Comparison of ENCODE assay signal across 8 mouse cellular contexts in genomic region chr4:3049972-3050846, GRCm38 (mm10).
DNase-seq lines count a peak whose midpoint lies in the region; ATAC-seq and TF ChIP-seq lines count a peak whose summit lies in the region.
"Had no signal": no experiment of that assay in that cellular context is flagged by ENCODE, and none has a peak within 500 bp of the region (broad histone marks: within the 10 kb centered on the region; RNA-seq: fewer than 3 reads in every experiment).

No protein-coding gene starts in this region.

- WGBS in lung, adult 2 months = 48% methylated on average over 2 of the region's 2 CpGs
- 50% methylated on average over 2 of the region's 2 CpGs for WGBS in forebrain, embryonic 13.5 days
- 51% methylated on average over 2 of the region's 2 CpGs for WGBS in hindbrain, embryonic 15.5 days
- WGBS in midbrain, embryonic 13.5 days = 53% methylated on average over 2 of the region's 2 CpGs

- H3K9me3 ChIP-seq in forebrain, embryonic 13.5 days (replicated peaks) = peaks cover 54% of the 10 kb centered on the region
- H3K9me3 ChIP-seq in hindbrain, embryonic 15.5 days = peaks cover 54% of the 10 kb centered on the region
- H3K9me3 ChIP-seq in midbrain, embryonic 13.5 days = peaks cover 54% of the 10 kb centered on the region

- no peaks in the 10 kb centered on the region for H3K36me3 ChIP-seq in forebrain, embryonic 13.5 days (ENCODE audit: poor library complexity, severe bottlenecking)
- no peaks in the 10 kb centered on the region for H3K36me3 ChIP-seq in hindbrain, embryonic 15.5 days
- H3K36me3 ChIP-seq in midbrain, embryonic 13.5 days = no peaks in the 10 kb centered on the region
- H3K36me3 ChIP-seq: heart, embryonic 13.5 days had no signal

- ATAC-seq in forebrain, embryonic 13.5 days = peak; percentile 44; the same call in 1 of the 2 replicates
- peak; percentile 77 for ATAC-seq in hindbrain, embryonic 15.5 days (ENCODE audit: low FRiP score, low read depth)
- ATAC-seq in midbrain, embryonic 13.5 days = peak; percentile 51
- ATAC-seq in CD4-positive, CD25-positive, alpha-beta regulatory T cell, adult 4 months = no peak

- no peak overlapping the region for H3K9ac ChIP-seq in forebrain, embryonic 13.5 days
- H3K9ac ChIP-seq in hindbrain, embryonic 15.5 days = no peak overlapping the region
- no peak overlapping the region for H3K9ac ChIP-seq in midbrain, embryonic 13.5 days (replicated peaks)
- H3K9ac ChIP-seq: heart, embryonic 13.5 days had no signal

- H3K4me3 ChIP-seq in lung, adult 2 months (replicated peaks; ENCODE audit: extremely low read depth, low read depth, low read length) = no peak overlapping the region
- no peak overlapping the region for H3K4me3 ChIP-seq in forebrain, embryonic 13.5 days
- no peak overlapping the region for H3K4me3 ChIP-seq in hindbrain, embryonic 15.5 days
- H3K4me3 ChIP-seq in midbrain, embryonic 13.5 days (replicated peaks) = no peak overlapping the region
- H3K4me3 ChIP-seq: heart, embryonic 13.5 days had no signal

- no peak for TF ChIP-seq POLR2A in lung, adult 2 months (IDR thresholded peaks at IDR 0.05; ENCODE audit: borderline replicate concordance, extremely low read depth, low read depth, low read length)

- DNase-seq in lung, adult 2 months = peak; percentile 2
- DNase-seq in lung, postnatal 14 days = no peak
- DNase-seq in retina, embryonic 14.5 days (ENCODE audit: low spot score) = no peak

- H3K4me1 ChIP-seq in lung, adult 2 months (ENCODE audit: control insufficient read depth, insufficient read depth, low read length) = no peaks in the 10 kb centered on the region
- no peaks in the 10 kb centered on the region for H3K4me1 ChIP-seq in forebrain, embryonic 13.5 days
- no peaks in the 10 kb centered on the region for H3K4me1 ChIP-seq in hindbrain, embryonic 15.5 days (replicated peaks)
- no peaks in the 10 kb centered on the region for H3K4me1 ChIP-seq in midbrain, embryonic 13.5 days (replicated peaks)
- H3K4me1 ChIP-seq: heart, embryonic 13.5 days had no signal

- H3K27ac ChIP-seq in forebrain, embryonic 13.5 days = no peak overlapping the region
- no peak overlapping the region for H3K27ac ChIP-seq in hindbrain, embryonic 15.5 days (replicated peaks)
- H3K27ac ChIP-seq in midbrain, embryonic 13.5 days = no peak overlapping the region
- H3K27ac ChIP-seq: heart, embryonic 13.5 days had no signal

- no peak overlapping the region for H3K4me2 ChIP-seq in forebrain, embryonic 13.5 days
- H3K4me2 ChIP-seq in hindbrain, embryonic 15.5 days = no peak overlapping the region
- H3K4me2 ChIP-seq in midbrain, embryonic 13.5 days (replicated peaks) = no peak overlapping the region
- H3K4me2 ChIP-seq: heart, embryonic 13.5 days had no signal

- no peaks in the 10 kb centered on the region for H3K27me3 ChIP-seq in forebrain, embryonic 13.5 days
- no peaks in the 10 kb centered on the region for H3K27me3 ChIP-seq in hindbrain, embryonic 15.5 days
- no peaks in the 10 kb centered on the region for H3K27me3 ChIP-seq in midbrain, embryonic 13.5 days
- H3K27me3 ChIP-seq: heart, embryonic 13.5 days had no signal

- no peak for TF ChIP-seq CTCF in lung, adult 2 months (IDR thresholded peaks at IDR 0.05; ENCODE audit: insufficient read depth, low read length)
